In the genomic region with DNA sequence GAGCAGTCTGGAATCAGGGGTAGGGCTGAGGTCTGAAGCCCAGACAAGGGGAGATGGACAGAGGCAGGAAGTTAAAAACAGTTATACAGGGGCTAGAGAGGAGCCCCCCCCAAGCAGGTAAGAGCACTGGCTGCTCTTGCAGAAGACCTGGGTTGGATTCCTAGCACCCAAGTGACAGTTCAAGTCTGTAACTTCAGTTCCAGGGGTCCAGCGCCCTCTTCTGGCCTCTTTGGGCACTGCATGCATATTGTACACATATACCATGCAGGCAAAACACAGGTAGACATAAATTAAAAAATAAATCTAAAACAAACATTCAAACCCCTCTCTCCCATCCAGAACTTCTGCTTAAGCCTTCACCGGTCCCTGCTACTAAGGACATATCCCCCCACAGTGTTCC, we compare ENCODE assay signal across 15 mouse cellular contexts. TPM values are rescaled to one million over a fixed set of nuclear protein-coding genes. Genes with fewer than 3 reads are reported as not detected.
DNase-seq lines count a peak whose midpoint lies in the region; ATAC-seq and TF ChIP-seq lines count a peak whose summit lies in the region.
"Had no signal": no experiment of that assay in that cellular context is flagged by ENCODE, and none has a peak within 500 bp of the region (broad histone marks: within the 10 kb centered on the region; RNA-seq: fewer than 3 reads in every experiment).

No protein-coding gene starts in this region.

- intact Hi-C loops in gastrocnemius, adult 2 months (cut with DNase I): no loop called here

- in situ Hi-C loops in CH12.LX (cut with MboI; ENCODE audit: low pct_ligation_motif_present, low pct_unique_long_range_greater_than_20kb, low sequenced_read_pairs): no loop called here

- peaks cover 15% of the 10 kb centered on the region for H3K4me1 ChIP-seq in liver, adult 2 months (ENCODE audit: control insufficient read depth, insufficient read depth, low read length)
- peaks cover 25% of the 10 kb centered on the region for H3K4me1 ChIP-seq in liver, embryonic 12.5 days
- peaks cover 21 to 34% of the 10 kb centered on the region in 2 experiments for H3K4me1 ChIP-seq in CH12.LX (ENCODE audit: control insufficient read depth in 1 of 2, insufficient read depth in 2 of 2)
- peaks cover 18% of the 10 kb centered on the region for H3K4me1 ChIP-seq in bone marrow macrophage, adult 2 months (ENCODE audit: control insufficient read depth, insufficient read depth, low read length)
- H3K4me1 ChIP-seq: neural tube, embryonic 13.5 days had no signal

- H3K27ac ChIP-seq in gastrocnemius, adult 2 months: no peak overlapping the region
- H3K27ac ChIP-seq in liver, adult 2 months (replicated peaks; ENCODE audit: insufficient read depth, low read depth, low read length): no peak overlapping the region
- H3K27ac ChIP-seq in liver, embryonic 12.5 days: no peak overlapping the region
- no peak overlapping the region for H3K27ac ChIP-seq in CH12.LX (ENCODE audit: insufficient read depth, low read depth)
- no peak overlapping the region for H3K27ac ChIP-seq in bone marrow macrophage, adult 2 months (ENCODE audit: insufficient read depth, low read depth, low read length)
- H3K27ac ChIP-seq: liver, embryonic 13.5 days; neural tube, embryonic 13.5 days had no signal

- H3K27me3 ChIP-seq in liver, adult 2 months (ENCODE audit: control insufficient read depth, insufficient read depth, low read length): no peaks in the 10 kb centered on the region
- no peaks in the 10 kb centered on the region for H3K27me3 ChIP-seq in liver, embryonic 12.5 days (replicated peaks)
- H3K27me3 ChIP-seq in CH12.LX (replicated peaks): peaks cover 23% of the 10 kb centered on the region
- H3K27me3 ChIP-seq: liver, embryonic 13.5 days; neural tube, embryonic 13.5 days had no signal

- TF ChIP-seq EP300 in CH12.LX (IDR thresholded peaks at IDR 0.05; ENCODE audit: low read length): no peak

- H3K79me2 ChIP-seq in liver, adult 2 months (ENCODE audit: control insufficient read depth, insufficient read depth, low read length): no peaks in the 10 kb centered on the region
- H3K79me2 ChIP-seq in CH12.LX (replicated peaks; ENCODE audit: control insufficient read depth, extremely low read depth, insufficient read depth, poor library complexity, severe bottlenecking): no peaks in the 10 kb centered on the region

- no peak for DNase-seq in gastrocnemius, adult 2 months
- DNase-seq in gastrocnemius, adult 18-20 months (ENCODE audit: low spot score): no peak
- no peak for DNase-seq in liver, adult 2 months (ENCODE audit: extremely low read depth, low read depth, low spot score)
- no peak for DNase-seq in CH12.LX (ENCODE audit: extremely low read depth)
- no peak for DNase-seq in right cerebral cortex, adult 2 months (ENCODE audit: low spot score in 2 of 2)
- no peak for DNase-seq in adrenal gland, adult 18-20 months (ENCODE audit: low spot score in 2 of 2)
- DNase-seq: cerebellum, postnatal 10 days; heart, adult 18-20 months; heart, postnatal 4 days; liver, embryonic 13.5 days had no signal

- no peaks in the 10 kb centered on the region for H3K36me3 ChIP-seq in liver, adult 2 months (ENCODE audit: control insufficient read depth, insufficient read depth, low read length)
- peaks cover 8% of the 10 kb centered on the region for H3K36me3 ChIP-seq in liver, embryonic 12.5 days
- H3K36me3 ChIP-seq in CH12.LX (replicated peaks in 1 of 2; ENCODE audit: control insufficient read depth in 1 of 2, insufficient read depth in 1 of 2, low read length in 1 of 2): no peaks in the 10 kb centered on the region
- H3K36me3 ChIP-seq: neural tube, embryonic 13.5 days had no signal

- H3K9ac ChIP-seq in liver, adult 2 months (ENCODE audit: low read depth, low read length): no peak overlapping the region
- H3K9ac ChIP-seq in liver, embryonic 12.5 days: no peak overlapping the region
- H3K9ac ChIP-seq in CH12.LX (ENCODE audit: insufficient read depth, low read depth): no peak overlapping the region
- H3K9ac ChIP-seq: liver, embryonic 13.5 days; neural tube, embryonic 13.5 days had no signal

- peak; percentile 49 for TF ChIP-seq CTCF in gastrocnemius, adult 2 months (IDR thresholded peaks at IDR 0.05)
- TF ChIP-seq CTCF in liver, adult 2 months (IDR thresholded peaks at IDR 0.05; ENCODE audit: low read depth, low read length): peak; percentile 50
- TF ChIP-seq CTCF in CH12.LX (conservative IDR thresholded peaks at IDR 0.05 in 1 of 2, IDR thresholded peaks at IDR 0.05 in 1 of 2; ENCODE audit: low read depth in 2 of 2, low read length in 2 of 2): peak; percentile 44 to 45; a peak in 3 of 4 replicates
- TF ChIP-seq CTCF in bone marrow macrophage, adult 2 months (IDR thresholded peaks at IDR 0.05; ENCODE audit: low read depth, low read length): peak; percentile 38

- dilution Hi-C loops in CH12.LX (cut with MboI; ENCODE audit: extremely low pct_ligation_motif_present, extremely low pct_unique_long_range_greater_than_20kb, low sequenced_read_pairs): no loop called here

- TF ChIP-seq RAD21 in CH12.LX (IDR thresholded peaks at IDR 0.05; ENCODE audit: low read depth, low read length): no peak; the same call in none of the 2 replicates

- H3K4me2 ChIP-seq in liver, embryonic 12.5 days: no peak overlapping the region
- no peak overlapping the region for H3K4me2 ChIP-seq in CH12.LX (ENCODE audit: insufficient read depth, low read depth, poor library complexity, severe bottlenecking)
- H3K4me2 ChIP-seq: liver, embryonic 13.5 days; neural tube, embryonic 13.5 days had no signal

- H3K9me3 ChIP-seq in liver, embryonic 12.5 days (replicated peaks): no peaks in the 10 kb centered on the region
- H3K9me3 ChIP-seq in CH12.LX (replicated peaks; ENCODE audit: low read length): peaks cover 21% of the 10 kb centered on the region
- H3K9me3 ChIP-seq: liver, embryonic 13.5 days had no signal

- no peak for ATAC-seq in liver, embryonic 12.5 days
- ATAC-seq: midbrain, embryonic 16.5 days had no signal

- 67% methylated on average over 2 of the region's 2 CpGs for WGBS in liver, adult 2 months
- 51% methylated on average over 2 of the region's 2 CpGs for WGBS in liver, embryonic 12.5 days (ENCODE audit: insufficient replicate concordance)

- no peak overlapping the region for H3K4me3 ChIP-seq in gastrocnemius, adult 2 months
- no peak overlapping the region for H3K4me3 ChIP-seq in liver, adult 2 months (ENCODE audit: insufficient read depth, low read depth, low read length)
- H3K4me3 ChIP-seq in liver, embryonic 12.5 days: no peak overlapping the region
- no peak overlapping the region for H3K4me3 ChIP-seq in CH12.LX (replicated peaks in 1 of 3; ENCODE audit: low read depth in 2 of 3, low read length in 2 of 3, poor library complexity in 1 of 3)
- H3K4me3 ChIP-seq in bone marrow macrophage, adult 2 months (ENCODE audit: insufficient read depth, low read length): no peak overlapping the region
- H3K4me3 ChIP-seq: liver, embryonic 13.5 days; neural tube, embryonic 13.5 days had no signal

- no peak for TF ChIP-seq POLR2A in liver, adult 2 months (IDR thresholded peaks at IDR 0.05; ENCODE audit: extremely low read depth, insufficient read depth, low read length)
- TF ChIP-seq POLR2A in CH12.LX (IDR thresholded peaks at IDR 0.05; ENCODE audit: low read depth, low read length): no peak
- no peak for TF ChIP-seq POLR2A in bone marrow macrophage, adult 2 months (IDR thresholded peaks at IDR 0.05; ENCODE audit: borderline replicate concordance, low read depth, low read length)

TF ChIP-seq in CH12.LX, 34 proteins besides CTCF, POLR2A, EP300 and RAD21:
- 0 out of 2 replicates have a peak, but pooled peaks have one; percentile 3 for TF ChIP-seq SMC3 (IDR thresholded peaks at IDR 0.05; ENCODE audit: low read depth, low read length)
- TF ChIP-seq JUN (IDR thresholded peaks at IDR 0.05; ENCODE audit: insufficient read depth, low read depth, low read length): no peak

RNA-seq across cellular contexts. Expression of gene Ripor3, which starts 6.0 kb away (rescaled TPM):
- total RNA-seq in gastrocnemius, adult 2 months (2021): under 1 TPM; 0.20 to 0.33 TPM
- total RNA-seq in gastrocnemius, adult 18-20 months (2021): under 1 TPM; 0.09 to 0.11 TPM
- total RNA-seq in liver, adult 2 months (2014; rRNA removed): 0.92 and 0.94 TPM in 2 replicates
- polyA plus RNA-seq in liver, adult 2 months (2012; rRNA removed): 1.4 and 1.9 TPM in 2 replicates
- polyA plus RNA-seq in liver, embryonic 12.5 days (2016; fragmentation: Nextera tagmentation; extraction: Ambion mirVana): 2.4 and 2.9 TPM in 2 replicates
- total RNA-seq in CH12.LX (2012; rRNA removed): 0.17 TPM in 1 of 2 replicates, not detected in the other
- total RNA-seq in CH12.LX (2014; rRNA removed): not detected in 2 replicates
- polyA plus RNA-seq in CH12.LX (2012; ENCODE audit: insufficient read length, low read depth): not detected in 2 replicates
- not detected in 2 replicates for polyA plus RNA-seq in bone marrow macrophage, adult 2 months (2012; ENCODE audit: insufficient read depth, insufficient read length, missing spikeins)
- 1 to 10 TPM; 1.8 TPM for total RNA-seq in adrenal gland, adult 18-20 months (2021)
- total RNA-seq: megakaryocyte progenitor cell, adult 5-6 weeks had no signal
